Mouse (Mus musculus): ENCODE results near the gene Rdh14. TPM values are rescaled to one million over a fixed set of nuclear protein-coding genes. Genes with fewer than 3 reads are reported as not detected.

Rdh14 gene
- polyA plus RNA-seq (2015; fragmentation: Nextera tagmentation; extraction: Ambion mirVana): 49.6 and 51.1 TPM in 2 replicates

DNA sequence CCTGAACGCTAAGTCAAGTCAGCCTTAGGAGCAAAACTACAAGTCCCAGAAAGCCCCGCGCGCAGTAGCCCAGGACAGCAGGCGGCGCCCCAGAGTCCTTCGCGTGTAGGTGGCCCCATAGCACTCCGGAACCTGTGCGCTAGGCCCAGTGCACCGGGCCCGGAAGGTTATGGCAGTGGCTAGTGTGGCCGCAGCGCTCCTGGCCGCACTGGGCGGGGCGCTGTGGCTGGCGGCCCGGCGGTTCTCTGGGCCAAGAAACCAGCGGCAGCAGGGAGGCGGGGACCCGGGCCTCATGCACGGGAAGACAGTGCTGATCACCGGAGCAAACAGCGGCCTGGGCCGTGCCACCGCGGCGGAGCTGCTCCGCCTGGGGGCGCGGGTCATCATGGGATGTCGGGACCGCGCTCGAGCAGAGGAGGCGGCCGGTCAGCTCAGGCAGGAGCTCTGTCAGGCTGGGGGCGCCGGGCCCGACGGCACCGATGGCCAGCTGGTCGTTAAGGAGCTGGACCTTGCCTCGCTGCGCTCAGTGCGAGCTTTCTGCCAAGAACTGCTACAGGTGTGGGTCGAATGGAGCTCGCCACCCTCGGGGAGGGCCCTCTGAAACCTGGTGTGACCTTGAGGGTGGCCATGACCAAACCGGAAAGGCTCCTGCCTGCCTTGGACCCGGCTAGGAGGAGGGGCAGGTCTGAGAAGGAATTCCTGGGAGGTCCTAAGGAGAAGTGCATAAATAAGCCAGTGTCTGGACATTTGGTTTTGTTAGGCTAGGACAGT lies at the start of gene Rdh14:
TSS of gene Rdh14 (plus strand) at position 102 of the 771 bp plus-strand sequence.

DNA sequence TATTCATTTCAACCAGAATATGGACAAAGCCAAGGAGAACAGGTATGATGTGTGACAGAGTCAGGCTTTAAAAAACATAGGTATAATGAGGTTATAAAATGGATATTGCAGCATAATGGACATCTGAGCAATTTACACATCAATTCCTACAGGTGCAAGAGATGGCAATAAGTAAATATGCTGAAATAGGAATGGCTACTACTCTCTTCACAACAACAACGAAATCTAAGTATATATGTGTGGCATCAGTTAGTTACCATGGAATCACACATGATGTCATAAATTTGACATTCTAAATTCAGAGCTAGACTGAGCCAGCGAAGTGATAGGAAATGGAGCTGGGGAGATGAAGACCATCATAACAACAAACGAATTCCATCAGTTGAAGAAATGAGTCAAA lies 20.9 kb upstream of the Rdh14 start, which contains the start of gene Nt5c1b:
TSS of gene Nt5c1b (plus strand) at position 301 of the 400 bp plus-strand sequence.

Other genes with a start within 250 kb of the Rdh14 start
- gene Nt5c1b, start 20.8 kb upstream of the Rdh14 start, polyA plus RNA-seq (2015; fragmentation: Nextera tagmentation; extraction: Ambion mirVana): 0.16 and 0.19 TPM in 2 replicates